Mouse (Mus musculus): Measurements from ENCODE around the gene Rnf4.
A peak's percentile ranks its signal among the peaks of the same experiment; 100 is the strongest.

Rnf4 gene

GRCm38 (mm10) chr5:34336097-34336774 is at the start of gene Rnf4:
Gene Rnf4 (plus strand): TSS chr5:34336289.
- DNase-seq (ENCODE audit: low spot score in 2 of 2), result peak; percentile 96 to 98

GRCm38 (mm10) chr5:34286516-34286915 is 49.6 kb upstream of the Rnf4 start:
- DNase-seq (ENCODE audit: low spot score in 2 of 2), result peak in 1 of 2 experiments; percentile 22

GRCm38 (mm10) chr5:34287001-34287837 is 48.9 kb upstream of the Rnf4 start:
- DNase-seq (ENCODE audit: low spot score in 2 of 2), result peak in 1 of 2 experiments; percentile 26

GRCm38 (mm10) chr5:34287838-34288145 is 48.3 kb upstream of the Rnf4 start:
- DNase-seq (ENCODE audit: low spot score in 2 of 2), result no peak

- DNase-seq (ENCODE audit: low spot score in 2 of 2), result peak; percentile 97
These were observed 47.9 kb upstream of the Rnf4 start, which contains the start of the genes Zfyve28 and Cfap99 for GRCm38 (mm10) chr5:34288154-34288716. Gene Zfyve28 (minus strand): TSS chr5:34288449. Gene Cfap99 (plus strand): TSS chr5:34288600.

GRCm38 (mm10) chr5:34289286-34289685 is 46.8 kb upstream of the Rnf4 start:
- DNase-seq (ENCODE audit: low spot score in 2 of 2), result no peak

GRCm38 (mm10) chr5:34293363-34293762 is 42.7 kb upstream of the Rnf4 start:
- no peak for DNase-seq (ENCODE audit: low spot score in 2 of 2)

- no peak for DNase-seq (ENCODE audit: low spot score in 2 of 2)
These were observed 41.4 kb upstream of the Rnf4 start for GRCm38 (mm10) chr5:34294696-34295095.

GRCm38 (mm10) chr5:34295141-34295540 is 40.9 kb upstream of the Rnf4 start:
- no peak for DNase-seq (ENCODE audit: low spot score in 2 of 2)

GRCm38 (mm10) chr5:34298061-34298460 is 38.0 kb upstream of the Rnf4 start:
- DNase-seq (ENCODE audit: low spot score in 2 of 2), result peak in 1 of 2 experiments; percentile 46

- no peak for DNase-seq (ENCODE audit: low spot score in 2 of 2)
These were observed 37.1 kb upstream of the Rnf4 start for GRCm38 (mm10) chr5:34298937-34299535.

GRCm38 (mm10) chr5:34302377-34302776 is 33.7 kb upstream of the Rnf4 start:
- DNase-seq (ENCODE audit: low spot score in 2 of 2), result no peak

- no peak for DNase-seq (ENCODE audit: low spot score in 2 of 2)
These were observed 27.1 kb upstream of the Rnf4 start for GRCm38 (mm10) chr5:34309016-34309415.

GRCm38 (mm10) chr5:34319491-34320034 is 16.5 kb upstream of the Rnf4 start:
- no peak for DNase-seq (ENCODE audit: low spot score in 2 of 2)

- no peak for DNase-seq (ENCODE audit: low spot score in 2 of 2)
These were observed 14.9 kb upstream of the Rnf4 start for GRCm38 (mm10) chr5:34321236-34321635.

GRCm38 (mm10) chr5:34325286-34325685 is 10.8 kb upstream of the Rnf4 start:
- DNase-seq (ENCODE audit: low spot score in 2 of 2), result no peak

- no peak for DNase-seq (ENCODE audit: low spot score in 2 of 2)
These were observed 9.8 kb upstream of the Rnf4 start for GRCm38 (mm10) chr5:34326249-34326691.

GRCm38 (mm10) chr5:34326875-34327576 is 9.1 kb upstream of the Rnf4 start:
- DNase-seq (ENCODE audit: low spot score in 2 of 2), result peak in 1 of 2 experiments; percentile 17

- DNase-seq (ENCODE audit: low spot score in 2 of 2), result no peak
These were observed 6.0 kb upstream of the Rnf4 start for GRCm38 (mm10) chr5:34330136-34330535.

- DNase-seq (ENCODE audit: low spot score in 2 of 2), result no peak
These were observed 2.0 kb upstream of the Rnf4 start for GRCm38 (mm10) chr5:34334081-34334480.

- no peak for DNase-seq (ENCODE audit: low spot score in 2 of 2)
These were observed 471 bp upstream of the Rnf4 start for GRCm38 (mm10) chr5:34335539-34336096.
